Mouse (Mus musculus) liver, adult (tissue): ENCODE results near the gene Cradd.

Experiments used
- GATA4 ChIP-seq: IDR thresholded peaks from 2 replicates; pipeline ENCODE4 v1.6.1; 2014; ENCODE audit warnings: mild to moderate bottlenecking, low read length; ENCODE audit not compliant: insufficient replicate concordance

Cradd gene

DNA sequence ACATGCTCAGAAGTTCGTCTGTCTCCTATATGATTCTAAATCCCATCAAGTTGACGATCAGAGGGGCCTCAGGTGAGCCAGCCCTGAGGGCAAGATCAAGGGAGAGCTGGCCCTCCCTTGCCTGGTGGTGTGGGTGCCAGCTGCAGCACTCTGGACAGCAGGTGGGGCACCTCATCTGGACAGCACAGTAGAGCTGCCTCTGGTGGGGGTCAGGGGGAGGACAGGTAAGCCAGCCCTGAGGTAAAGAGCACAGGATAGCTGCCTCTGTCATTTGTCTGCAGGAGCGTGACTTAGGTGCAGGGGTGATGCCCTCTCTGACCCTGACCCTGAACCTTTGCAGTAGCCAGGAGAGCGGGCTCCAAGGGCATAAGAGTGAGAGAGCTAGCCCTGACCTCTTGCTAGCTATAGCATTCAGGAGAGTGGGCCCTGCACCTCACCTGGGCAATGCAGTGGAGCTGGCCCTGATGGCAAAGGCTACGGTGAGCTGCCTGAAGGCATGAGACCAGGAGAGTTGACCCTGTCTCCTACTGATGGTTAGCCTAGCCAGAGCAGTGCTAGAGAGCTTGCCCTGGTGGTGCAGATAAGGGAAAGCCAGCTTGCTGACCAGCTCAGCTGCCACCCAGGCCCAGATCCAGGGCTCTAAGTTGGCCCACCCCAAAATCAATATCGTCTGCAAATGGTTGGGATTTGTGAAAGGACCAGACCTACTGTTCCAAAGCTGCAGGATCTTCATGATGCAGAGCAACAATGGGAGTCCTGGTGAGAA is 176.6 kb downstream of the Cradd start:
- TF ChIP-seq GATA4, result peak; percentile 77; the same call in 1 of the 2 replicates

DNA sequence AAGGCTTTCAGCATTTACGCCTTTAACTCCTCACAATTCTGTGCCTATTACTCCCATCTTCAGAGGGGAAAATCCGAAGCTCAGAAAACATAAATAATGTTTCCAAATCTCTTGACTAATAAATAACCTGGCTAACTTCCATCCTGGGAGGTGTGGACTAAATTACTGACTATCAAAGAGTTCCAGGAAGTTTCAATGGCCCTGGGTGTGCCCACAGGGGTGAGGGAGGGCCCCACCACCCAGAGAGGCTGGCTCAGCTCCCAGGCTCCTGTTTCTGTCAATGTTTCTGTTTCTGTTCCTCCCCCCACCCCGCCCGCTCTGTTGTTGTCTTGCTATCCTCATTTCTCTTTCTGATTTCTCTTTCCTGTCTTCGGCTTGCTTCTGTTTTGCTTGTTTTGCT is 177.4 kb downstream of the Cradd start:
- no peak for TF ChIP-seq GATA4

DNA sequence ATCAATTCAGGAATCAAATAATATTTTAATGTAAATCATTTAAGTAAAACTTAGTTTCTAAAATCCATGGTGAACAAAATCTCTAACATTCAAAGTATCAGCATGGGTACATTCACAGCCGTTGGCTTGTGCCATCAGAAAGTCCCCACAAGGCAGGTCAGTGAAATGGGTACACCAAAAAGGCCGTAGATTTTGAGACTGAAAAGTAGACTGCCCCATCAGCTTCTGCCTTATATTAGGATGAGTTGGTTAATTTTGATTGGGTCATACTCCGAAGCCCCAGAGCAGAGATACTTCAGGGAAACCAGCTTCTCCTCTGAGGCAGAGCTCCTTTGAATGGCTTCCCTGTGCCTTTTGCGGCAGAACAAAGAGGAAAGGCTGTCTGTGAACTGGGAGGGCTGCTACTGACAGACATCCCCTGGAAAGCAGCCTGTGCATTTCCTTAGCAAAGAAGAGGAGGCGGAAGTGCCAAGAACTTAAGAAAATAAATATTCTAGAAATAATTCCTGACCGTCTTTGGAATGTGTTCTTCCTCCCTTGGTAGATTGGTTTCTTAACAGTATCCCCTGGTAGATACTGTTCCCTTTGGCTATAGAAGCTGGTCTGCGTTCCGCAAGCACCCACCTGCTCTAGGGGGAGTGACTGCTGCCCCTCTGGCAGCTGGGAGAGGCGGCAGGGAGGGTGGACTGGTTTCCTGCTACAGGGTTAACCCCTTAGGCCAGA is 178.6 kb downstream of the Cradd start:
- TF ChIP-seq GATA4, result no peak

DNA sequence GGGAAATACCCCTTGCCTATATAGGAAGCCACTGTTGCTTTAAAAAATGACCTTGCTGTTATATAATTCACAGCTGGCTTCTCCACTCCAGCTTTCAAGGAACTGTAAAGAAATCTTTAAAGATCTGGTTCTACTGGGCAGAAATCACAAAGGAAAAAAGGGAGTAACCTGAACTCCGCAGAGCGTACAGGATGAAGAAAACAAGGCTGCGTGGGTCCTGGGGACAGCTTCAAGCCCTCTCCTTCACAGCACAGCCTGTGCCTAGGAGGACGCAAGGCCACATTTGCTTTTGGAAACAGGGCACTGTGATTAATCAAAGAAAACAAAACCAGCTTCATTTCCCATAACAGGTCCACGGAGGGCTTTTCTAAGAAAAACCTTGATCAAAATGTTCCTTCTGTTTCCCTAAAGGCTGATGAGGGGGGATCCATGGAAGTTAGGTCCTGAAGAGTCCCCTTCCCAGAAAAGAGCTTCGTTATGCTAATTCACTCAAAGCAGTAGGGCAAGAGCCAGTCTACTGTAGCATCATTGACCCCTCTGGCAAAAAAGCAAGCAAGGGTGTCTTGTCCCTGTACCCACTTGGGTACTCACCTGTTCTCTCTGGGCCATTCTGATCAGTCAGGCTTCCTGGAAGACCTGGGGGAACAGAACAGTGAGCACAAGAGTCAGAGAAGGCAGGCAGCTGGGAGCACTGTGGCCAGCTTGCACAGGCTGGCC is 179.4 kb downstream of the Cradd start:
- TF ChIP-seq GATA4, result no peak

DNA sequence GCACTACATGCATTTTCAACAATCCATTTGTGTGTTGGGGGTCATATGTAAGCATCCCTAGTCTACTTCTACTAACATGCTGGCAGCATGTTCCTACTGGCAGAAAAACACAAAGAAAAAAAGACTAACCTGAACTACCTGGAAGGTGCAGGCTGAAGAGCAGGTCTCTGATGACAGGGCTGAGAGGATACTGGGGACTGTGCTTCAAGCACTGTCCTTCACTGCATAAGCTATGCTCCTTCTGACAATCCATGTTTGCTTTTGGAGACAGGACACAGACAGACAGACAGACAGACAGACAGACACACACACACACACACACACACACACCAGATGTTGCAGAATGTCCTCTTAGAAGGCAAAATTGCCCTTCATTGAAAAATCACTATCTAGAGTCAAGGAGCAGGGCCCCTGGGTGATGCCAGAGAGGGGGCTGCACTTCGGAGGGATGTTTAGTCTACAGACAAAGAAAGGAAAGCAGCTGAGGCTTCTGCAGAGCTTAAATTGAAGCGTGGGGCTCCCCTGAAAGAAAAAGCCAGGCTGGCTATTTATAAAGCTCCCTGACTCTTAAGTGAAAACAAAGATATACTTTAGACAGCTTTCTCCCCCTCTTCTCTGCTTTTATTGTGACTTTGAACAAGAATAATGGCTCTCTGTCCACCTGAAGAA is 180.4 kb downstream of the Cradd start:
- no peak for TF ChIP-seq GATA4

DNA sequence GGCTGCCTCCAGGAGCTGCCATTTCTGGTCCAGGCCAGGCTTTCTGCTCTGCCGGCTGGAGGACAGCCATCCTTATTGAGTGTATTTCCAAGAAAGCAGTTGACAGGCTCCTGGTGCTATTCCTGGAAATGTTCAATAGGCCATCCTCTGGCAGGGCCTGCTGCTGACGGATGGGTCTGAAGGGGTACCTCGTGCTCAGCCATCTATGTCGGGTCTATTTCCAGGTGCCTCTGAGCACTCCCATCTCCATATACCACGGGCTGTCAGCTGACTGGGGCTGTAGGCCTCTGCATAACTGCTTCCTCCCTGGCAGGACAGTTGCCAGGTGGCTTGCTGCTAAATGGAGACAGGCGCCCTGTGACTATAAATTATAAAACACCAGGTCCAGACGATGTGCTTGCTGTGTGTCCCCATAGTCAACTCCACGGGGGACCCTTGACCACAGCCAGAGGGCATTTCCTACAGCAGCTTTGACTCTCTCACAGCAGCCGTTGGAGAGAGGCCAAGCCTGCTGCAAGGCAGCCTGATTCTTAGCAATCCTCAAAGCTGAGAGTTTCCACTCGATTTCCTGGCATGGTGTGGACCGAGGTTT is 181.0 kb downstream of the Cradd start:
- no peak for TF ChIP-seq GATA4

DNA sequence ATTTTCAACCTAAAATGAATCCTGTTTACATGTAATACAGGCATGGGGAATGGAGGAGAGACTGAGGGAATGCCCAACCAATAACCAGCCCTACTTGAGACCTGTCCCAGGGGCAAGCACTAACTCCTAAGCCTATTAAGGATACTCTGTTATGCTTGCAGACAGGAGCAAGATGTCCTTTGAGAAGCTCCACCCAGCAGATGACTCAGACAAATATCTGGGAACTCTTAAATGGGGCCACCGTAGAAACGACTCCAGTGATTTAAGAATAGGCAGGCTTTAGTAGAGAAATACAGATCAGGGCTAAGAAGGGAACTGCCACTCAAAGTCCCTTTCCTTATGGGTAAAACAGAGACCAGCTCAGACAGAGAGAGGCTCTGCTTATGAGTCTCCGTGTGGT is 182.9 kb downstream of the Cradd start:
- no peak for TF ChIP-seq GATA4

DNA sequence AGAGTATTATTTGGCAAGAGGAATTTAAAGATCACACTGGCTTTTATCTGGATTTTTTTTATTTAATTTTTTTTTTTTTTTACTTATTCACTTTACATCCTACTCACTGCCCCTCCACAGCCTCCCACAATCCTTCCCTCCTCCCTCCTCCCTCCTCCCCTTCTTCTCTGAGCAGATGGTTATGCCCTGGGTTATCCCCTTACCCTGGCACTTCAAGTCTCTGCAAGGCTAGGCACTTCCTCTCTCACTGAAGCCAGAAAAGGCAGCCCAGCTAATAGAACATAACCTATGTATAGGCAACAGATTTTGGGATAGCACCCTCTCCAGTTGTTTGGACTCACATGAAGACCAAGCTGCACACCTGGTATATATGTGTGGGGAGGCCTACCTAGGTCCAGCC is 183.7 kb downstream of the Cradd start:
- no peak for TF ChIP-seq GATA4

DNA sequence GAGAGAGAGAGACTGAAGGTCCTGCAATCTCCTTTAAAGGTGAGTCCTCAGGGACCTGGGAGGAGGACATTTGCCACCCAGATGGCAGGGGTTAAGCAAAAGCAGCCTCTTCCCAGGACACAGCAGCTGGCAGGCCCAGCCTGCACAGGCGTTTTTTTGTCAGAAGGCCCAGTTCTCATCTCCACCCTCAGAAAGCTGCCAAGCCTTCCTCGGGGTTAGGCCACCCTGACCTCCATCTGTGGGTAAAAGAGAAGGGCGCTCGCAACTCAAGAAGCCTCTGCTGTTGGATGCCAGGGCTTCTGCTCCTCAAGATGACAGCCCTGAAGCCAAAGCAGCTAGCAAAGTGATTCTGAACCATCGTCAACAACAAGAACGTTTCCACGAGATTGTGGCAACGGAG is 184.3 kb downstream of the Cradd start:
- no peak for TF ChIP-seq GATA4

DNA sequence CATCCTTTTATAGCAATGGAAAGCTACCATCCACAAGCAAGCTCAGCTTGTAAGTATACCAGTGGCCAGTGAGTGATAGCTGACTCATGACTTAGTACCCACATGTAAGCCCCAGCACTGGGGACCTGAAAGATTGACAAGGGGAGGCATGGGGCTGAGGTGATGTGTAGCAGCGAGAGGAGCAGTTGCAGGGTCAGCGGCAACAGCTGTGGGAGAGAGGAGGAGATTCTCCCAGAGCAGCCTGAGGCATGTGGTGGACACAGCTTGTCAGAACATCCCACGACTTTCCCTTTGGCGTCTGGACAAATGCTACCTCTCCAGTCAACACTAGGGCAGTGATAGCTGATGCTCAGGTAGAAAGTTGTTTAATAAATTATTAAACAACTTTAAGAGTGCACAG is 190.9 kb downstream of the Cradd start:
- no peak for TF ChIP-seq GATA4
